Mouse (Mus musculus): Measurements from ENCODE around the gene Gm21293.
"Not testable (repeated sequence)": the region's sequence is repeated elsewhere in the genome, so short reads cannot be mapped to it uniquely, and the experiment has no call there.

Gm21293 gene

DNA sequence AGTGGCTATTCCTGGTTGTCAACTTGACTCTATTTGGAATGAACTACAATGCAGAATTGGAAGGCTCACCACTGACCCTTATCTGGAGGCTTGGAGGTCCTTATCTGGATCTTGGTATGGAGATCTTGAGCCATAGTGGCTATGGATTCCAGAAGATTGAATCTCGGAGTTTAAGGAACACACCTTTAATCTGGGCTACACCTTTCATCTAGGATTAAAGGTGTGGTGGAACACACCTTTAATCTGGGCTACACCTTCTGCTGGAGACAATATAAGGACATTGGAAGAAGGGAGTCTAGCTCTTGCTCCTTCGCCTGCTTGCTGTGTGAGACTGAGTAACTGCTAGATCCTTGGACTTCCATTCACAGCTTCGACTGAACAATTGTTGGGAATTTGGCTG lies at the start of gene Gm21293:
Gene Gm21293 (plus strand): TSS at position 301 of the 400 bp plus-strand sequence.
- not testable (repeated sequence) for DNase-seq (ENCODE audit: low spot score)

DNA sequence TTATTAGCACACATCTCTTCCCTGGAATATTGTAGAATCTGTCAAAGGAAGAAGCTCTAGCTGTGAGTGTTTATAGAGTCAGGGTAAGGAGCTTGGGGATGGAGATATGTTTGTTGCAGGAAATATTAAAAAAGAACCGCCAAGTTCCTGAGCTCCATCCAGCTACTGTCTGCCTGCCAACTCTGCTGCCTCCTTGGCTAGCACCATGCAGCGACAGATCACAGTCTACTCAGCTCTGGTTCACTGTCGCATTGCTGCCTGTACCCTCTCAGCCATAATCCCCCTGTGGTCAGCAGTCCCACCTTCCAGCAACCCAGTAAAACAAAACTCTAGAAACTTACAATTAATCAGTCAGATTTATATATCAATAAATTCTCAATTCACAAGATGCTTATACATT lies 32.7 kb upstream of the Gm21293 start:
- no peak for DNase-seq (ENCODE audit: low spot score)

DNA sequence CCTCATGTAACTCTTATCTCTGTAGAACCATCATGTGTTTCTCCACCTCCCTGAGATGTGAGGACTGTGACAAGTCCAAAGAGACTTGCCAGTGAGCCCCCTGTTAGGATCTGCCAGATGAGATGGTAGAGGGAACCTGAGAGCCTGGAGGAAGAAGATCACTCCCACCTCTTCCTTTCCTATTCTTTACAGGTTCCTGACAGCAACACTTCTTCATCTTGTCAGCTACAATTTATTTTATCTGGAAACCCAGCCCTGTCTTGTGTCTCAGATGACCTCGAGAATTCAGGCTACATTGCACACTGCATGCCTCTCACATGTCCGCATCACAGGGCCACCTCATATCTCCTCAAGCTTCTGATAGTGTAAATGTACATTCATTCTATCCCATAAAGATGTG lies 24.5 kb upstream of the Gm21293 start:
- DNase-seq (ENCODE audit: low spot score) = no peak

DNA sequence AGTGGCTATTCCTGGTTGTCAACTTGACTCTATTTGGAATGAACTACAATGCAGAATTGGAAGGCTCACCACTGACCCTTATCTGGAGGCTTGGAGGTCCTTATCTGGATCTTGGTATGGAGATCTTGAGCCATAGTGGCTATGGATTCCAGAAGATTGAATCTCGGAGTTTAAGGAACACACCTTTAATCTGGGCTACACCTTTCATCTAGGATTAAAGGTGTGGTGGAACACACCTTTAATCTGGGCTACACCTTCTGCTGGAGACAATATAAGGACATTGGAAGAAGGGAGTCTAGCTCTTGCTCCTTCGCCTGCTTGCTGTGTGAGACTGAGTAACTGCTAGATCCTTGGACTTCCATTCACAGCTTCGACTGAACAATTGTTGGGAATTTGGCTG lies 8.4 kb downstream of the Gm21293 start, which contains the start of gene Gm6763:
Gene Gm6763 (plus strand): TSS at position 301 of the 400 bp plus-strand sequence.
- not testable (repeated sequence) for DNase-seq (ENCODE audit: low spot score)

DNA sequence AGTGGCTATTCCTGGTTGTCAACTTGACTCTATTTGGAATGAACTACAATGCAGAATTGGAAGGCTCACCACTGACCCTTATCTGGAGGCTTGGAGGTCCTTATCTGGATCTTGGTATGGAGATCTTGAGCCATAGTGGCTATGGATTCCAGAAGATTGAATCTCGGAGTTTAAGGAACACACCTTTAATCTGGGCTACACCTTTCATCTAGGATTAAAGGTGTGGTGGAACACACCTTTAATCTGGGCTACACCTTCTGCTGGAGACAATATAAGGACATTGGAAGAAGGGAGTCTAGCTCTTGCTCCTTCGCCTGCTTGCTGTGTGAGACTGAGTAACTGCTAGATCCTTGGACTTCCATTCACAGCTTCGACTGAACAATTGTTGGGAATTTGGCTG lies 16.9 kb downstream of the Gm21293 start, which contains the start of gene Gm8764:
Gene Gm8764 (plus strand): TSS at position 301 of the 400 bp plus-strand sequence.
- not testable (repeated sequence) for DNase-seq (ENCODE audit: low spot score)

DNA sequence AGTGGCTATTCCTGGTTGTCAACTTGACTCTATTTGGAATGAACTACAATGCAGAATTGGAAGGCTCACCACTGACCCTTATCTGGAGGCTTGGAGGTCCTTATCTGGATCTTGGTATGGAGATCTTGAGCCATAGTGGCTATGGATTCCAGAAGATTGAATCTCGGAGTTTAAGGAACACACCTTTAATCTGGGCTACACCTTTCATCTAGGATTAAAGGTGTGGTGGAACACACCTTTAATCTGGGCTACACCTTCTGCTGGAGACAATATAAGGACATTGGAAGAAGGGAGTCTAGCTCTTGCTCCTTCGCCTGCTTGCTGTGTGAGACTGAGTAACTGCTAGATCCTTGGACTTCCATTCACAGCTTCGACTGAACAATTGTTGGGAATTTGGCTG lies 25.4 kb downstream of the Gm21293 start, which contains the start of gene Gm21304:
Gene Gm21304 (plus strand): TSS at position 301 of the 400 bp plus-strand sequence.
- not testable (repeated sequence) for DNase-seq (ENCODE audit: low spot score)

DNA sequence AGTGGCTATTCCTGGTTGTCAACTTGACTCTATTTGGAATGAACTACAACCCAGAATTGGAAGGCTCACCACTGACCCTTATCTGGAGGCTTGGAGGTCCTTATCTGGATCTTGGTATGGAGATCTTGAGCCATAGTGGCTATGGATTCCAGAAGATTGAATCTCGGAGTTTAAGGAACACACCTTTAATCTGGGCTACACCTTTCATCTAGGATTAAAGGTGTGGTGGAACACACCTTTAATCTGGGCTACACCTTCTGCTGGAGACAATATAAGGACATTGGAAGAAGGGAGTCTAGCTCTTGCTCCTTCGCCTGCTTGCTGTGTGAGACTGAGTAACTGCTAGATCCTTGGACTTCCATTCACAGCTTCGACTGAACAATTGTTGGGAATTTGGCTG lies 33.9 kb downstream of the Gm21293 start, which contains the start of gene Gm21312:
Gene Gm21312 (plus strand): TSS at position 301 of the 400 bp plus-strand sequence.
- not testable (repeated sequence) for DNase-seq (ENCODE audit: low spot score)

DNA sequence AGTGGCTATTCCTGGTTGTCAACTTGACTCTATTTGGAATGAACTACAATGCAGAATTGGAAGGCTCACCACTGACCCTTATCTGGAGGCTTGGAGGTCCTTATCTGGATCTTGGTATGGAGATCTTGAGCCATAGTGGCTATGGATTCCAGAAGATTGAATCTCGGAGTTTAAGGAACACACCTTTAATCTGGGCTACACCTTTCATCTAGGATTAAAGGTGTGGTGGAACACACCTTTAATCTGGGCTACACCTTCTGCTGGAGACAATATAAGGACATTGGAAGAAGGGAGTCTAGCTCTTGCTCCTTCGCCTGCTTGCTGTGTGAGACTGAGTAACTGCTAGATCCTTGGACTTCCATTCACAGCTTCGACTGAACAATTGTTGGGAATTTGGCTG lies 42.4 kb downstream of the Gm21293 start, which contains the start of gene Gm20765:
Gene Gm20765 (plus strand): TSS at position 301 of the 400 bp plus-strand sequence.
- not testable (repeated sequence) for DNase-seq (ENCODE audit: low spot score)

DNA sequence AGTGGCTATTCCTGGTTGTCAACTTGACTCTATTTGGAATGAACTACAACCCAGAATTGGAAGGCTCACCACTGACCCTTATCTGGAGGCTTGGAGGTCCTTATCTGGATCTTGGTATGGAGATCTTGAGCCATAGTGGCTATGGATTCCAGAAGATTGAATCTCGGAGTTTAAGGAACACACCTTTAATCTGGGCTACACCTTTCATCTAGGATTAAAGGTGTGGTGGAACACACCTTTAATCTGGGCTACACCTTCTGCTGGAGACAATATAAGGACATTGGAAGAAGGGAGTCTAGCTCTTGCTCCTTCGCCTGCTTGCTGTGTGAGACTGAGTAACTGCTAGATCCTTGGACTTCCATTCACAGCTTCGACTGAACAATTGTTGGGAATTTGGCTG lies 51.0 kb downstream of the Gm21293 start, which contains the start of gene Gm4340:
Gene Gm4340 (plus strand): TSS at position 301 of the 400 bp plus-strand sequence.
- not testable (repeated sequence) for DNase-seq (ENCODE audit: low spot score)
